Mouse (Mus musculus): ENCODE measurements around the gene Smgc.
"Not testable (repeated sequence)": the region's sequence is repeated elsewhere in the genome, so short reads cannot be mapped to it uniquely, and the experiment has no call there.

- TF ChIP-seq POLR2AphosphoS2 (IDR thresholded peaks at IDR 0.05; ENCODE audit: low read depth, low read length); JUN (IDR thresholded peaks at IDR 0.05; ENCODE audit: insufficient read depth, low read depth, low read length); MAZ (IDR thresholded peaks at IDR 0.05; ENCODE audit: low read depth, low read length); NELFE (IDR thresholded peaks at IDR 0.05; ENCODE audit: low read depth, low read length); ZC3H11A (IDR thresholded peaks at IDR 0.05; ENCODE audit: low read depth, low read length); CHD1 (IDR thresholded peaks at IDR 0.05; ENCODE audit: low read depth, low read length); EP300 (IDR thresholded peaks at IDR 0.05; ENCODE audit: low read length); CTCF (conservative IDR thresholded peaks at IDR 0.05 in 1 of 2, IDR thresholded peaks at IDR 0.05 in 1 of 2; ENCODE audit: low read depth in 2 of 2, low read length in 2 of 2); MAFK (IDR thresholded peaks at IDR 0.05; ENCODE audit: insufficient replicate concordance, low read length); JUND (conservative IDR thresholded peaks at IDR 0.05; ENCODE audit: low read depth, low read length): not testable (repeated sequence)
Measured at GRCm38 (mm10) chr15:91907046-91907445, 69.0 kb downstream of the Smgc start.
